Mouse (Mus musculus) layer of hippocampus, adult 18-20 months (tissue): ENCODE results near the gene Arhgap10. TPM values are rescaled to one million over a fixed set of nuclear protein-coding genes. Genes with fewer than 3 reads are reported as not detected.

Experiments used
- DNase-seq, 2 experiments: peaks; one replicate each; pipeline ENCODE4 v3.0.0; 2022; ENCODE audit warnings: low spot score in 2 of 2
- total RNA-seq, 2 experiments: library from RNA; stranded (reverse); gene quantifications; 2 replicates each; pipeline ENCODE4 v1.2.3; 2021

The Arhgap10 gene
- total RNA-seq, 2 experiments from 2014 or later: 11.0 to 11.3 TPM

- DNase-seq: peak in 1 of 2 experiments; percentile 27
Observed at GRCm38 (mm10) chr8:77518201-77519115, 705 bp upstream of the Arhgap10 start.

GRCm38 (mm10) chr8:77516845-77517244 is 908 bp downstream of the Arhgap10 start:
- no peak for DNase-seq

- DNase-seq: no peak
Observed at GRCm38 (mm10) chr8:77515786-77516185, 2.0 kb downstream of the Arhgap10 start.

GRCm38 (mm10) chr8:77515201-77515600 is 2.6 kb downstream of the Arhgap10 start:
- no peak for DNase-seq

- DNase-seq: no peak
Observed at GRCm38 (mm10) chr8:77511750-77512493, 5.8 kb downstream of the Arhgap10 start.

- DNase-seq: no peak
Observed at GRCm38 (mm10) chr8:77510426-77510825, 7.3 kb downstream of the Arhgap10 start.

- DNase-seq: no peak
Observed at GRCm38 (mm10) chr8:77509044-77509443, 8.7 kb downstream of the Arhgap10 start.

GRCm38 (mm10) chr8:77507510-77508035 is 10.2 kb downstream of the Arhgap10 start:
- no peak for DNase-seq

GRCm38 (mm10) chr8:77506539-77506938 is 11.2 kb downstream of the Arhgap10 start:
- no peak for DNase-seq

- DNase-seq: no peak
Observed at GRCm38 (mm10) chr8:77502547-77502946, 15.2 kb downstream of the Arhgap10 start.

- DNase-seq: no peak
Observed at GRCm38 (mm10) chr8:77501131-77501530, 16.6 kb downstream of the Arhgap10 start.

- no peak for DNase-seq
Observed at GRCm38 (mm10) chr8:77500264-77500663, 17.5 kb downstream of the Arhgap10 start.

GRCm38 (mm10) chr8:77497442-77497841 is 20.3 kb downstream of the Arhgap10 start:
- DNase-seq: no peak

- DNase-seq: no peak
Observed at GRCm38 (mm10) chr8:77496253-77496652, 21.5 kb downstream of the Arhgap10 start.

GRCm38 (mm10) chr8:77494376-77495328 is 23.1 kb downstream of the Arhgap10 start:
- DNase-seq: no peak

GRCm38 (mm10) chr8:77492356-77493058 is 25.2 kb downstream of the Arhgap10 start:
- peak; percentile 41 to 69 for DNase-seq

- no peak for DNase-seq
Observed at GRCm38 (mm10) chr8:77491231-77491923, 26.4 kb downstream of the Arhgap10 start.

GRCm38 (mm10) chr8:77490095-77490781 is 27.5 kb downstream of the Arhgap10 start:
- DNase-seq: peak; percentile 42 to 57

GRCm38 (mm10) chr8:77489235-77489634 is 28.5 kb downstream of the Arhgap10 start:
- no peak for DNase-seq
